Mouse (Mus musculus): ENCODE measurements at regions not wholly inside any gene's neighbourhood (a gene's known extent, or its start where the extent isn't known, plus 50 kb on each side); places are given as distances from the start of the nearest gene placed in this dataset.

- Histone ChIP-seq H3K36me3 (no peaks in the 10 kb centered on the region), H3K4me1 (no peaks in the 10 kb centered on the region), H3K9me3 (replicated peaks) (no peaks in the 10 kb centered on the region), H3K27me3 (ENCODE audit: low read depth, poor library complexity, severe bottlenecking) (no peaks in the 10 kb centered on the region), H3K4me3 (no peak overlapping the region), H3K27ac (replicated peaks) (no peak overlapping the region)
- DNase-seq (ENCODE audit: low spot score), result no peak
- WGBS, result 84% methylated on average over 2 of the region's 2 CpGs
These were observed 729.2 kb upstream of the Cited2 start for GRCm38 (mm10) chr10:16993789-16994188.

- Histone ChIP-seq H3K9me3 (replicated peaks) (no peaks in the 10 kb centered on the region), H3K4me1 (no peaks in the 10 kb centered on the region), H3K36me3 (no peaks in the 10 kb centered on the region), H3K27me3 (ENCODE audit: low read depth, poor library complexity, severe bottlenecking) (no peaks in the 10 kb centered on the region), H3K27ac (replicated peaks) (no peak overlapping the region), H3K4me3 (no peak overlapping the region)
- no peak for DNase-seq (ENCODE audit: low spot score)
- WGBS, result 89% methylated on average over 6 of the region's 6 CpGs
These were observed 728.5 kb upstream of the Cited2 start for GRCm38 (mm10) chr10:16994526-16994925.

- no peak overlapping the region for H3K27ac ChIP-seq (replicated peaks)
- no peaks in the 10 kb centered on the region for H3K9me3 ChIP-seq (replicated peaks)
- DNase-seq (ENCODE audit: low spot score), result no peak
- H3K4me1 ChIP-seq, result no peaks in the 10 kb centered on the region
- H3K4me3 ChIP-seq, result no peak overlapping the region
- WGBS, result 65% methylated on average over 1 of the region's 1 CpGs
- H3K36me3 ChIP-seq, result no peaks in the 10 kb centered on the region
- no peaks in the 10 kb centered on the region for H3K27me3 ChIP-seq (ENCODE audit: low read depth, poor library complexity, severe bottlenecking)
These were observed 728.0 kb upstream of the Cited2 start for GRCm38 (mm10) chr10:16995010-16995409.

GRCm38 (mm10) chr10:16996820-16997466 lies 726.1 kb upstream of the Cited2 start:
- H3K27me3 ChIP-seq (ENCODE audit: low read depth, poor library complexity, severe bottlenecking), result no peaks in the 10 kb centered on the region
- no peak overlapping the region for H3K27ac ChIP-seq (replicated peaks)
- WGBS, result 88% methylated on average over 6 of the region's 6 CpGs
- no peaks in the 10 kb centered on the region for H3K36me3 ChIP-seq
- H3K4me3 ChIP-seq, result no peak overlapping the region
- no peaks in the 10 kb centered on the region for H3K4me1 ChIP-seq
- DNase-seq (ENCODE audit: low spot score), result no peak
- H3K9me3 ChIP-seq (replicated peaks), result no peaks in the 10 kb centered on the region

- H3K4me3 ChIP-seq, result no peak overlapping the region
- H3K27me3 ChIP-seq (ENCODE audit: low read depth, poor library complexity, severe bottlenecking), result no peaks in the 10 kb centered on the region
- no peaks in the 10 kb centered on the region for H3K36me3 ChIP-seq
- DNase-seq (ENCODE audit: low spot score), result no peak
- no peak overlapping the region for H3K27ac ChIP-seq (replicated peaks)
- 86% methylated on average over 8 of the region's 8 CpGs for WGBS
- no peaks in the 10 kb centered on the region for H3K4me1 ChIP-seq
- H3K9me3 ChIP-seq (replicated peaks), result no peaks in the 10 kb centered on the region
These were observed 721.7 kb upstream of the Cited2 start for GRCm38 (mm10) chr10:17001320-17001719.

GRCm38 (mm10) chr10:17003123-17003849 lies 719.7 kb upstream of the Cited2 start:
- Histone ChIP-seq H3K4me1 (no peaks in the 10 kb centered on the region), H3K27me3 (ENCODE audit: low read depth, poor library complexity, severe bottlenecking) (no peaks in the 10 kb centered on the region), H3K27ac (replicated peaks) (no peak overlapping the region), H3K36me3 (no peaks in the 10 kb centered on the region), H3K4me3 (no peak overlapping the region), H3K9me3 (replicated peaks) (no peaks in the 10 kb centered on the region)
- DNase-seq (ENCODE audit: low spot score), result no peak
- WGBS, result 83% methylated on average over 4 of the region's 4 CpGs

- H3K27ac ChIP-seq (replicated peaks), result no peak overlapping the region
- H3K36me3 ChIP-seq, result no peaks in the 10 kb centered on the region
- H3K9me3 ChIP-seq (replicated peaks), result no peaks in the 10 kb centered on the region
- 85% methylated on average over 4 of the region's 4 CpGs for WGBS
- no peak overlapping the region for H3K4me3 ChIP-seq
- no peaks in the 10 kb centered on the region for H3K4me1 ChIP-seq
- H3K27me3 ChIP-seq (ENCODE audit: low read depth, poor library complexity, severe bottlenecking), result no peaks in the 10 kb centered on the region
- no peak for DNase-seq (ENCODE audit: low spot score)
These were observed 714.3 kb upstream of the Cited2 start for GRCm38 (mm10) chr10:17008683-17009082.

GRCm38 (mm10) chr10:17010047-17010446 lies 713.0 kb upstream of the Cited2 start:
- Histone ChIP-seq H3K4me3 (no peak overlapping the region), H3K27me3 (ENCODE audit: low read depth, poor library complexity, severe bottlenecking) (no peaks in the 10 kb centered on the region), H3K4me1 (no peaks in the 10 kb centered on the region), H3K9me3 (replicated peaks) (no peaks in the 10 kb centered on the region), H3K36me3 (no peaks in the 10 kb centered on the region), H3K27ac (replicated peaks) (no peak overlapping the region)
- no peak for DNase-seq (ENCODE audit: low spot score)
- WGBS, result 86% methylated on average over 3 of the region's 3 CpGs

GRCm38 (mm10) chr10:17011876-17012275 lies 711.1 kb upstream of the Cited2 start:
- H3K9me3 ChIP-seq (replicated peaks), result no peaks in the 10 kb centered on the region
- H3K27me3 ChIP-seq (ENCODE audit: low read depth, poor library complexity, severe bottlenecking), result no peaks in the 10 kb centered on the region
- WGBS, result 90% methylated on average over 2 of the region's 2 CpGs
- H3K27ac ChIP-seq (replicated peaks), result no peak overlapping the region
- no peaks in the 10 kb centered on the region for H3K4me1 ChIP-seq
- no peak for DNase-seq (ENCODE audit: low spot score)
- no peaks in the 10 kb centered on the region for H3K36me3 ChIP-seq
- no peak overlapping the region for H3K4me3 ChIP-seq

- WGBS, result 76% methylated on average over 3 of the region's 3 CpGs
- H3K9me3 ChIP-seq (replicated peaks), result no peaks in the 10 kb centered on the region
- H3K4me3 ChIP-seq, result no peak overlapping the region
- H3K27me3 ChIP-seq (ENCODE audit: low read depth, poor library complexity, severe bottlenecking), result no peaks in the 10 kb centered on the region
- H3K36me3 ChIP-seq, result no peaks in the 10 kb centered on the region
- DNase-seq (ENCODE audit: low spot score), result no peak
- no peak overlapping the region for H3K27ac ChIP-seq (replicated peaks)
- H3K4me1 ChIP-seq, result no peaks in the 10 kb centered on the region
These were observed 710.5 kb upstream of the Cited2 start for GRCm38 (mm10) chr10:17012541-17012975.

- DNase-seq (ENCODE audit: low spot score), result no peak
- WGBS, result 93% methylated on average over 3 of the region's 3 CpGs
These were observed 708.2 kb upstream of the Cited2 start for GRCm38 (mm10) chr10:17014826-17015225.

GRCm38 (mm10) chr10:17016854-17017253 lies 706.2 kb upstream of the Cited2 start:
- no peaks in the 10 kb centered on the region for H3K9me3 ChIP-seq (replicated peaks)
- 84% methylated on average over 4 of the region's 4 CpGs for WGBS
- H3K4me1 ChIP-seq, result no peaks in the 10 kb centered on the region
- no peaks in the 10 kb centered on the region for H3K27me3 ChIP-seq (ENCODE audit: low read depth, poor library complexity, severe bottlenecking)
- DNase-seq (ENCODE audit: low spot score), result no peak
- H3K4me3 ChIP-seq, result no peak overlapping the region
- no peak overlapping the region for H3K27ac ChIP-seq (replicated peaks)
- no peaks in the 10 kb centered on the region for H3K36me3 ChIP-seq

More at GRCm38 (mm10) chr10:17014826-17015225, 708.2 kb upstream of the Cited2 start:
- H3K27me3 ChIP-seq (ENCODE audit: low read depth, poor library complexity, severe bottlenecking), result no peaks in the 10 kb centered on the region
- H3K27ac ChIP-seq (replicated peaks), result no peak overlapping the region
- H3K36me3 ChIP-seq, result no peaks in the 10 kb centered on the region
- H3K4me1 ChIP-seq, result no peaks in the 10 kb centered on the region
- H3K4me3 ChIP-seq, result no peak overlapping the region
- no peaks in the 10 kb centered on the region for H3K9me3 ChIP-seq (replicated peaks)
